Mouse (Mus musculus) lung, adult 18-20 months (tissue): ENCODE measurements around the gene Dennd1b.

ENCODE experiments used
- DNase-seq, 2 experiments: peaks; one replicate each; pipeline ENCODE4 v3.0.0; 2022; ENCODE audit warnings: mixed read lengths in 2 of 2

Dennd1b gene

DNA sequence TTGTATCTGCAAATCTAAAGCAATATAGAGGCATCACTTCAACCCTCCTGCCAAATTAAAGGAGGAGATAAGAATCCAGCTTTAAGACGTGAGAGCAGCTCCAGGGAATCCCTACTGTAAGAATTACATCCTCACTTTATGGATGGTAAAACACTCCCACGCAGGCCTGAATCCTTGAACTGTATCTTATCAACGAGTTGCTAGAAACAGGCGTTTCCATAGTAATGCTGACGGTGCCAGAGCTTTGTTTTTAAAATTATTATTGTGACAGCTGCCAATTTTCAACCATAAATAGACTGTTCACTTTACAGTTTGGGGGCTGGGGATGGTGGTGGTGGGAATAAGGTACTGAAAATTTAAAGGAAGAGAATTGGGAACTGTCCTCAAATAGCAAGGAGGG, 239.8 kb downstream of the Dennd1b start:
- DNase-seq: no peak

DNA sequence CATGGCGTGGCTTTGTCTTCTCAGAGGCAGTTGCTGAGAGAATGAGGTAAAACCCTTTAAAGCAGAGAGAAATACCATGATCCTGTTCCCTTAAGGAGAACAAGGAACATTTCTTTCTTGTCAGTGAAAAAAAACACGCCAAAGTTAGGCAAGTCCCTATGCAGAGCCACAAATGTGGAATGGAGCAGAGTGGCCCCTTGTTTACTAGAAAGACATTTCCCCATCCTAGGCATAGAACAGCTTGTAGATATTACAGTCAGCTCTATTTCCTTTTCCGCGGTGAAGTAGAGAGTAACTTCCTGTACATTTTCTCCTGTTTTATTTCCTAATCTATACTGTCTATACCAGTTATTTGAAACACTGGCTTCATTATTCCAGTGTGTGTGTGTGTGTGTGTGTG, 243.0 kb downstream of the Dennd1b start:
- DNase-seq: no peak

DNA sequence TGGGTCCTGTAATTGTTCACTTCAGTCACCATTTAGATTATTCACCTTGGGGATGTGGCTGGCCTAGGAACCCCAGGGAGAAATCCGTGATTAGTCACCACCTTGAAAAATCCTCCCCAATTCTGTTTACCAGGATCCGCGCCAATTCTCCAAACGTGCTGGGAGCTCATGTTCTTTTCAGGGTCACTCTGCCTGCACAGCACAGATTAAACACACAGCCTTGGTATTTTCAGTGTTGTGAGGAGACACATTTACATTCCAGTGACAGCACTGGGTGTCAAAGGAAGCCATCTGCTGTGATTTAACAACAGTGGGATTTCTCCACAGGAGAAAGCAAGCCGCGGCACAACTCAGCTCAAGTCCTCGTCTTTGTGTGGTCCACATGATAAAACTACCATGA, 246.6 kb downstream of the Dennd1b start:
- DNase-seq: no peak

DNA sequence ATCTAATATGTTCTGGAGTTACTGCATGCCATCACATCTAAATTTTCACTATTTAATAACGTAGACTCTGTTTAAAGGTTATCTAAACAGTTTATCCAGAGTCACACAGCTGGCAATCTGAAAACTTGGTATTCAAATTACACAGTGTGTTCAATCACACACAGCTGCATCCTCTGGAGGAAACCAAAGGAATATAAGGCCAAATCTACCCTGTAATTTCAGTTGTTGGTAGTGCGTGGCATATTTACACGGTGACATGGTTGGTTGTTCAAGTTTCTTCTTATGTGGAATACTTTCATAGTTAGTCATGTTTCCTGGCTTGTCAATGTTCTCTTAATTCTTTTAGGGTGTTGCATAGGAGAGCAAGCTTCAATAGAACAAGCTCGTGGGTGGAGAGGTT, 247.3 kb downstream of the Dennd1b start:
- DNase-seq: no peak

DNA sequence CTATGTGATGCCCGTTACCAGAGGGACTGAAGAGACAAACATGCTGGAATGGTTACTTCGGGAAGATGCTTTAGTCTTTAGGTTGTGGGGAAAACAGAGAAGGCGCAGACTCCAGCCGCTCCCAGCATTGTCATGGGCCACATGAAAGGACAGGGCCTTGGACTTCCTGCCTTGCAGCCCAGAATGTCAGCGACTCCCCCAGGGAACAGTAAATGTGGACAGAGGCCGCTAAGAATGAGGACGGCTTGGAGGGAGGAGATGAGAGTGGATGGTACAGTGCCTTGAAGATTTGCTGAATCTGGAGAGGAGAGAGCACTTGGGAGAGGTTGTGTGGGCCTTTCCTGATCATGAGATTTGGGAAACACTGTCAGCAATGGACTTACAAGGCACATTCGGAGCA, 252.1 kb downstream of the Dennd1b start:
- no peak for DNase-seq

DNA sequence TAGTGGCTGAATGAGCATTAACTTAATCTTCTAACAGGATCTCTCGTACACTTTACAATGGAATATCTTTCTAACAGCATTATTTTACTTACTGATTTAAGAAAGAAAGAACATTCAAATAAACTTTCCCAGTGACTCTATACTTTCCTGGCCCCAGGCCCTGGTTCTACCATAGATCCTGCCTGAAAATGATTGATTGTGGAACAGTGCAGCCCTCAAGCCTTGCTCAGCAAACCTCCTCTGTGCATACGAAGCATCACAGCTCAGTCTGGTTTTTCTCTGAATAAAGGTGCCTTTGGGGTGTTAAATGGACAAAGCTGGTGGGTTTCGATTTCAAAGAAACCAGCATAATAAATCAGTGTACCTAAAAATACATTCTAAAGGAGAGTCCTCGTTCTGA, 260.6 kb downstream of the Dennd1b start:
- DNase-seq: no peak

DNA sequence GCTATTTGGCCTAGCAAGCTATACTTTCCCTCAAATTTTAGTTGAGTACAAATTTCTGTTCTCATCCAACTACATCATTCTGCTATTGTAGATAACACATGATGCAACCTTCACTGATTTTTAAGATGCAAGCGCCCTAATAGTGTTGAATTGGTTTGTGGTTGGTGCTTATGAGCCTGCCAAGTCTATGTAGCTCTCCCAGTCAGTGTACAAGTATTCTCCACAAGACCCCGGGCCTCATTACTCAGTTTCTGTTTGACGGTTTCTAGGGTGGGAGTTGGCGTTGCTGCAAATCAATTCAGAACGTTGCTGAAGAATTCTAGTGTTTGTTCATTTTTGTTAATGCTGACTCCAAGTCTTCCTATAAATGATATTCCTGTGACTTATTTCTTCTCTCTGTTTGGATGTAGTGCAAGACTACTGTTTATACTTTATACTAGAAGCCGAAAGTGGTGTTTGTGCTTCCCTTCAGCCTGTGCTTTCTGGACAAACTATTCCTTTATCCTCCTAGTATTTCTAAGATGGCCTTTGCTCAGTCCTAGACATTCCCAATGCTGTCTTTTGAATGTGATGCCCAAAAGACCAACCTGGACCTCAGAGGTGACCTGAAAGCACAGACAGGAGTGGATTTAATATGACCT, 261.2 kb downstream of the Dennd1b start:
- DNase-seq: no peak
